Mouse (Mus musculus): ENCODE results near the gene Galnt11. TPM values are rescaled to one million over a fixed set of nuclear protein-coding genes. Genes with fewer than 3 reads are reported as not detected.
A peak's percentile ranks its signal among the peaks of the same experiment; 100 is the strongest.
"Not testable (repeated sequence)": the region's sequence is repeated elsewhere in the genome, so short reads cannot be mapped to it uniquely, and the experiment has no call there.

The Galnt11 gene
- 31.3 and 35.0 TPM in 2 replicates for polyA plus RNA-seq (2015; fragmentation: Nextera tagmentation; extraction: Ambion mirVana)

GRCm38 (mm10) chr5:25221604-25222003 is at the start of gene Galnt11:
Gene Galnt11 (plus strand): TSS chr5:25221904.
- H3K27ac ChIP-seq: peak within 1 kb of the TSS; percentile 90
- peak within 1 kb of the TSS; percentile 81 for H3K4me3 ChIP-seq
- H3K4me1 ChIP-seq (replicated peaks): peaks cover 6% of the 10 kb centered on the region
- H3K36me3 ChIP-seq: no peaks in the 10 kb centered on the region
- 66% methylated on average over 3 of the region's 3 CpGs for WGBS
- peak within 1 kb of the TSS; percentile 90 for H3K9ac ChIP-seq
- peak within 1 kb of the TSS; percentile 73 for H3K4me2 ChIP-seq
- no peaks in the 10 kb centered on the region for H3K9me3 ChIP-seq (replicated peaks)
- no peak for ATAC-seq (replicated peaks; ENCODE audit: insufficient number of reproducible peaks, insufficient read depth, low FRiP score, low read depth)
- H3K27me3 ChIP-seq: no peaks in the 10 kb centered on the region

- H3K4me2 ChIP-seq; H3K27ac ChIP-seq; H3K9me3 ChIP-seq (replicated peaks); H3K27me3 ChIP-seq; ATAC-seq (replicated peaks; ENCODE audit: insufficient number of reproducible peaks, insufficient read depth, low FRiP score, low read depth); H3K4me3 ChIP-seq; H3K36me3 ChIP-seq; H3K9ac ChIP-seq; H3K4me1 ChIP-seq (replicated peaks): not testable (repeated sequence)
- whole genome bisulfite sequencing: 83% methylated on average over 5 of the region's 5 CpGs
These were observed 43.8 kb upstream of the Galnt11 start for GRCm38 (mm10) chr5:25177937-25178336.

GRCm38 (mm10) chr5:25178543-25178942 is 43.2 kb upstream of the Galnt11 start:
- not testable (repeated sequence) for H3K36me3 ChIP-seq; H3K4me3 ChIP-seq; H3K9ac ChIP-seq; H3K9me3 ChIP-seq (replicated peaks); H3K27me3 ChIP-seq; H3K4me2 ChIP-seq; ATAC-seq (replicated peaks; ENCODE audit: insufficient number of reproducible peaks, insufficient read depth, low FRiP score, low read depth); H3K27ac ChIP-seq; H3K4me1 ChIP-seq (replicated peaks)
- 90% methylated on average over 4 of the region's 4 CpGs for WGBS

GRCm38 (mm10) chr5:25179284-25179683 is 42.4 kb upstream of the Galnt11 start:
- Histone ChIP-seq H3K4me2 (no peak overlapping the region), H3K9me3 (replicated peaks) (no peaks in the 10 kb centered on the region), H3K27me3 (no peaks in the 10 kb centered on the region), H3K4me3 (no peak overlapping the region), H3K9ac (no peak overlapping the region), H3K27ac (no peak overlapping the region), H3K4me1 (replicated peaks) (no peaks in the 10 kb centered on the region), H3K36me3 (no peaks in the 10 kb centered on the region)
- no peak for ATAC-seq (replicated peaks; ENCODE audit: insufficient number of reproducible peaks, insufficient read depth, low FRiP score, low read depth)
- 94% methylated on average over 4 of the region's 4 CpGs for whole genome bisulfite sequencing

- H3K36me3 ChIP-seq: no peaks in the 10 kb centered on the region
- no peak overlapping the region for H3K9ac ChIP-seq
- no peak overlapping the region for H3K4me2 ChIP-seq
- 85% methylated on average over 3 of the region's 3 CpGs for WGBS
- H3K9me3 ChIP-seq (replicated peaks): no peaks in the 10 kb centered on the region
- no peak overlapping the region for H3K4me3 ChIP-seq
- ATAC-seq (replicated peaks; ENCODE audit: insufficient number of reproducible peaks, insufficient read depth, low FRiP score, low read depth): no peak; the same call in 1 of the 2 replicates
- no peaks in the 10 kb centered on the region for H3K4me1 ChIP-seq (replicated peaks)
- no peak overlapping the region for H3K27ac ChIP-seq
- H3K27me3 ChIP-seq: no peaks in the 10 kb centered on the region
These were observed 41.7 kb upstream of the Galnt11 start for GRCm38 (mm10) chr5:25179936-25180488.

GRCm38 (mm10) chr5:25181004-25181531 is 40.6 kb upstream of the Galnt11 start, which contains the start of gene Galntl5:
Gene Galntl5 (plus strand): TSS chr5:25181460.
- H3K4me1 ChIP-seq (replicated peaks): no peaks in the 10 kb centered on the region
- H3K4me3 ChIP-seq: no peak within 1 kb of the TSS
- H3K9ac ChIP-seq: no peak within 1 kb of the TSS
- no peak within 1 kb of the TSS for H3K4me2 ChIP-seq
- H3K27ac ChIP-seq: no peak within 1 kb of the TSS
- WGBS: 77% methylated on average over 1 of the region's 1 CpGs
- no peaks in the 10 kb centered on the region for H3K36me3 ChIP-seq
- no peaks in the 10 kb centered on the region for H3K27me3 ChIP-seq
- ATAC-seq (replicated peaks; ENCODE audit: insufficient number of reproducible peaks, insufficient read depth, low FRiP score, low read depth): no peak
- no peaks in the 10 kb centered on the region for H3K9me3 ChIP-seq (replicated peaks)

GRCm38 (mm10) chr5:25183595-25183994 is 38.1 kb upstream of the Galnt11 start:
- Histone ChIP-seq H3K27me3 (no peaks in the 10 kb centered on the region), H3K36me3 (no peaks in the 10 kb centered on the region), H3K9me3 (replicated peaks) (no peaks in the 10 kb centered on the region), H3K4me2 (no peak overlapping the region), H3K4me3 (no peak overlapping the region), H3K4me1 (replicated peaks) (no peaks in the 10 kb centered on the region), H3K9ac (no peak overlapping the region), H3K27ac (no peak overlapping the region)
- no peak for ATAC-seq (replicated peaks; ENCODE audit: insufficient number of reproducible peaks, insufficient read depth, low FRiP score, low read depth)
- WGBS: 85% methylated on average over 4 of the region's 4 CpGs

- Histone ChIP-seq H3K9ac (no peak overlapping the region), H3K27ac (no peak overlapping the region), H3K4me3 (no peak overlapping the region), H3K4me2 (no peak overlapping the region), H3K36me3 (no peaks in the 10 kb centered on the region), H3K4me1 (replicated peaks) (no peaks in the 10 kb centered on the region), H3K9me3 (replicated peaks) (no peaks in the 10 kb centered on the region), H3K27me3 (no peaks in the 10 kb centered on the region)
- ATAC-seq (replicated peaks; ENCODE audit: insufficient number of reproducible peaks, insufficient read depth, low FRiP score, low read depth): no peak
- 30% methylated on average over 2 of the region's 2 CpGs for WGBS
These were observed 37.1 kb upstream of the Galnt11 start for GRCm38 (mm10) chr5:25184594-25184993.

- no peaks in the 10 kb centered on the region for H3K9me3 ChIP-seq (replicated peaks)
- H3K4me2 ChIP-seq: no peak overlapping the region
- no peaks in the 10 kb centered on the region for H3K4me1 ChIP-seq (replicated peaks)
- H3K36me3 ChIP-seq: no peaks in the 10 kb centered on the region
- H3K9ac ChIP-seq: no peak overlapping the region
- no peak overlapping the region for H3K4me3 ChIP-seq
- ATAC-seq (replicated peaks; ENCODE audit: insufficient number of reproducible peaks, insufficient read depth, low FRiP score, low read depth): no peak
- no peak overlapping the region for H3K27ac ChIP-seq
- no peaks in the 10 kb centered on the region for H3K27me3 ChIP-seq
These were observed 34.0 kb upstream of the Galnt11 start for GRCm38 (mm10) chr5:25187727-25188126.

GRCm38 (mm10) chr5:25188802-25189201 is 32.9 kb upstream of the Galnt11 start:
- no peaks in the 10 kb centered on the region for H3K27me3 ChIP-seq
- H3K9me3 ChIP-seq (replicated peaks): no peaks in the 10 kb centered on the region
- WGBS: 22% methylated on average over 1 of the region's 1 CpGs
- H3K27ac ChIP-seq: no peak overlapping the region
- H3K9ac ChIP-seq: no peak overlapping the region
- peak; percentile 53; the same call in 1 of the 2 replicates for ATAC-seq (replicated peaks; ENCODE audit: insufficient number of reproducible peaks, insufficient read depth, low FRiP score, low read depth)
- no peak overlapping the region for H3K4me3 ChIP-seq
- no peaks in the 10 kb centered on the region for H3K36me3 ChIP-seq
- H3K4me2 ChIP-seq: no peak overlapping the region
- no peaks in the 10 kb centered on the region for H3K4me1 ChIP-seq (replicated peaks)

GRCm38 (mm10) chr5:25190521-25190920 is 31.2 kb upstream of the Galnt11 start:
- no peaks in the 10 kb centered on the region for H3K36me3 ChIP-seq
- WGBS: 90% methylated on average over 2 of the region's 2 CpGs
- H3K9me3 ChIP-seq (replicated peaks): no peaks in the 10 kb centered on the region
- H3K4me1 ChIP-seq (replicated peaks): no peaks in the 10 kb centered on the region
- ATAC-seq (replicated peaks; ENCODE audit: insufficient number of reproducible peaks, insufficient read depth, low FRiP score, low read depth): no peak
- H3K27ac ChIP-seq: no peak overlapping the region
- no peaks in the 10 kb centered on the region for H3K27me3 ChIP-seq
- H3K4me2 ChIP-seq: no peak overlapping the region
- H3K9ac ChIP-seq: no peak overlapping the region
- H3K4me3 ChIP-seq: no peak overlapping the region

GRCm38 (mm10) chr5:25211872-25212271 is 9.8 kb upstream of the Galnt11 start:
- Histone ChIP-seq H3K27ac (no peak overlapping the region), H3K9ac (no peak overlapping the region), H3K4me1 (replicated peaks) (no peaks in the 10 kb centered on the region), H3K27me3 (no peaks in the 10 kb centered on the region), H3K36me3 (no peaks in the 10 kb centered on the region), H3K9me3 (replicated peaks) (no peaks in the 10 kb centered on the region), H3K4me3 (no peak overlapping the region), H3K4me2 (no peak overlapping the region)
- ATAC-seq (replicated peaks; ENCODE audit: insufficient number of reproducible peaks, insufficient read depth, low FRiP score, low read depth): no peak
- WGBS: 58% methylated on average over 1 of the region's 1 CpGs
